Mouse (Mus musculus) stomach, embryonic 16.5 days (tissue): Measurements from ENCODE around the gene Kcnma1. TPM values are rescaled to one million over a fixed set of nuclear protein-coding genes. Genes with fewer than 3 reads are reported as not detected.
A peak's percentile ranks its signal among the peaks of the same experiment; 100 is the strongest.

Experiments used
- ATAC-seq: fragments of 200-750 bp; cut with Nextera tagmentation; 2 replicates; pipeline ENCODE4 v1.8.0; 2017; ENCODE audit warnings: moderate number of reproducible peaks, moderate TSS enrichment; ENCODE audit not compliant: insufficient read depth, low FRiP score
- H3K27ac ChIP-seq: fragments of 300-500 bp; sonication (generic); 2 replicates; pipeline ENCODE4 v1.5.1; 2014; ENCODE audit warnings: low read length
- H3K27me3 ChIP-seq: fragments of 300-500 bp; sonication (generic); 2 replicates; pipeline ENCODE4 v1.6.1; 2014; ENCODE audit warnings: low read length, control low read depth, mixed read lengths; ENCODE audit not compliant: control insufficient read depth, insufficient read depth
- H3K36me3 ChIP-seq: fragments of 300-500 bp; sonication (generic); 2 replicates; pipeline ENCODE4 v1.6.1; 2014; ENCODE audit warnings: low read length; ENCODE audit not compliant: control insufficient read depth, insufficient read depth
- H3K4me1 ChIP-seq: fragments of 300-500 bp; sonication (generic); 2 replicates; pipeline ENCODE4 v1.6.1; 2014; ENCODE audit warnings: low read length, control low read depth, mixed read lengths; ENCODE audit not compliant: control insufficient read depth, insufficient read depth
- H3K4me2 ChIP-seq: fragments of 300-500 bp; sonication (generic); 2 replicates; pipeline ENCODE4 v1.6.1; 2014; ENCODE audit warnings: low read depth, low read length, mixed read lengths
- H3K4me3 ChIP-seq: fragments of 300-500 bp; sonication (generic); replicated peaks from 2 replicates; pipeline ENCODE4 v1.5.1; 2014; ENCODE audit warnings: mild to moderate bottlenecking, low read length
- H3K9ac ChIP-seq: fragments of 300-500 bp; sonication (generic); 2 replicates; pipeline ENCODE4 v1.6.1; 2014; ENCODE audit warnings: low read length
- H3K9me3 ChIP-seq: fragments of 300-500 bp; sonication (generic); replicated peaks from 2 replicates; pipeline ENCODE4 v1.6.1; 2016; ENCODE audit warnings: low read length, control low read depth; ENCODE audit not compliant: control insufficient read depth
- WGBS: fragments of 180-500 bp; shearing (Covaris S2); extraction: QIAGEN DNeasy Blood & Tissue Kit; methylation state at CpG from one replicate; pipeline ENCODE4 v1.1.7; 2014; 5-methylcytosine and 5-hydroxymethylcytosine counted together
- polyA plus RNA-seq: library from polyadenylated mRNA; unstranded; fragments of >200 nt; fragmentation: Nextera tagmentation; extraction: Ambion mirVana; gene quantifications from 2 replicates; pipeline ENCODE4 v1.2.1, GENCODE M21; 2015

The Kcnma1 gene
- polyA plus RNA-seq, 1 experiment from 2014 or later, result 13.4 TPM

GRCm38 (mm10) chr14:23828711-23829320 lies 185.5 kb downstream of the Kcnma1 start:
- Histone ChIP-seq H3K4me2 (no peak overlapping the region), H3K4me1 (no peaks in the 10 kb centered on the region), H3K27ac (no peak overlapping the region), H3K27me3 (no peaks in the 10 kb centered on the region), H3K9me3 (no peaks in the 10 kb centered on the region), H3K4me3 (no peak overlapping the region), H3K36me3 (no peaks in the 10 kb centered on the region), H3K9ac (no peak overlapping the region)
- WGBS, result 77% methylated on average over 3 of the region's 3 CpGs
- no peak for ATAC-seq

DNA sequence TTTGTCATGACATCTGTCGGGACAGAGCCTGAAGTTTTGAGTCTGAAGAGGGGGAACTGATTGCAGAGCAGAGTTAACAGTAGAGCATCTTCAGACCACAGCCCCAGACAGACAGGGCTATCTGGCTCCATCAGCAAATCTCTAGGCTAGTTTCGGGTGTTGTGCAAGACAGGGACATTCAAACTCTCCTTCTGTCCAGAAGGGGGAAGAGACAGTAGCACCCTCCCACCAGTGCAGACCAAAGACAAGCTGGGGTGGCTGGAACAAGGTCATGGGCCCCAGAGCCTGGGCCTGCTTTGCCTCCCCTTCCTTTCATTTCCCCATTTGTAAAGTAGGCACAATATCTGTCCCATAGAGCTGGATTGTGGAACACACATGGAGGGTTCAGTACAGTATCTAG lies 189.4 kb downstream of the Kcnma1 start:
- H3K9ac ChIP-seq, result no peak overlapping the region
- no peaks in the 10 kb centered on the region for H3K4me1 ChIP-seq
- WGBS, result 69% methylated on average over 2 of the region's 2 CpGs
- H3K4me3 ChIP-seq, result no peak overlapping the region
- no peak overlapping the region for H3K27ac ChIP-seq
- H3K9me3 ChIP-seq, result no peaks in the 10 kb centered on the region
- H3K4me2 ChIP-seq, result no peak overlapping the region
- H3K36me3 ChIP-seq, result no peaks in the 10 kb centered on the region
- no peak for ATAC-seq
- H3K27me3 ChIP-seq, result no peaks in the 10 kb centered on the region

- no peak overlapping the region for H3K9ac ChIP-seq
- H3K9me3 ChIP-seq, result no peaks in the 10 kb centered on the region
- no peak overlapping the region for H3K4me2 ChIP-seq
- no peaks in the 10 kb centered on the region for H3K27me3 ChIP-seq
- no peak overlapping the region for H3K4me3 ChIP-seq
- no peak for ATAC-seq
- no peaks in the 10 kb centered on the region for H3K36me3 ChIP-seq
- no peak overlapping the region for H3K27ac ChIP-seq
- 45% methylated on average over 4 of the region's 4 CpGs for WGBS
- H3K4me1 ChIP-seq, result no peaks in the 10 kb centered on the region
These were observed 190.0 kb downstream of the Kcnma1 start for GRCm38 (mm10) chr14:23824267-23824666.

GRCm38 (mm10) chr14:23817585-23817984 lies 196.7 kb downstream of the Kcnma1 start:
- H3K9me3 ChIP-seq, result no peaks in the 10 kb centered on the region
- no peak overlapping the region for H3K4me2 ChIP-seq
- H3K27me3 ChIP-seq, result no peaks in the 10 kb centered on the region
- H3K4me3 ChIP-seq, result no peak overlapping the region
- no peaks in the 10 kb centered on the region for H3K36me3 ChIP-seq
- peak overlapping the region; percentile 7; the same call in 1 of the 2 replicates for H3K27ac ChIP-seq
- ATAC-seq, result no peak
- WGBS, result 87% methylated on average over 3 of the region's 3 CpGs
- H3K9ac ChIP-seq, result no peak overlapping the region
- H3K4me1 ChIP-seq, result no peaks in the 10 kb centered on the region

- Histone ChIP-seq H3K36me3 (no peaks in the 10 kb centered on the region), H3K4me1 (no peaks in the 10 kb centered on the region), H3K4me2 (no peak overlapping the region), H3K27ac (no peak overlapping the region), H3K9me3 (no peaks in the 10 kb centered on the region), H3K4me3 (no peak overlapping the region), H3K27me3 (no peaks in the 10 kb centered on the region), H3K9ac (no peak overlapping the region)
- ATAC-seq, result no peak
- 46% methylated on average over 1 of the region's 1 CpGs for WGBS
These were observed 204.2 kb downstream of the Kcnma1 start for GRCm38 (mm10) chr14:23810081-23810480.

GRCm38 (mm10) chr14:23809124-23809523 lies 205.2 kb downstream of the Kcnma1 start:
- ATAC-seq, result no peak
- Histone ChIP-seq H3K9ac (no peak overlapping the region), H3K27ac (no peak overlapping the region), H3K4me1 (no peaks in the 10 kb centered on the region), H3K4me3 (no peak overlapping the region), H3K36me3 (no peaks in the 10 kb centered on the region), H3K4me2 (no peak overlapping the region), H3K9me3 (no peaks in the 10 kb centered on the region), H3K27me3 (no peaks in the 10 kb centered on the region)
- WGBS, result 19% methylated on average over 1 of the region's 1 CpGs

DNA sequence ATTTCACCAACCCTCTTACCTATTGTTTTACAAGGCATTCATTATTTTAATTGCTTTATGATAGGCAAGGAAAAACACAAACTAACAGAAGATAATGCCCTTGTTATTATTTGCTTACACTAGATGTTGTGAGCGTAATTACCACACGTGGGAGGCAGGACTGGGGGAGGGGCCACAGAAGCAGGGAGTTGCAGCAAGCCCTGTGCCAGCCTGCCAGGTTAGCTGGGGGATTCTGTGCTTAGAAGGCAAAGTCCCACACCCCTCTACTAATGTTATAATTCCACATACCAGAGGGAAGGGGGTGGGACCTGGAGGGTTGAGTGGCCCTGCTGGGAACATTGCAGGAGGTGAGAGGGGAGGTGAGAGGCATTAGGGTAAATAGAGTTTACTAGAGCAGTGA lies 207.9 kb downstream of the Kcnma1 start:
- Histone ChIP-seq H3K27me3 (no peaks in the 10 kb centered on the region), H3K36me3 (no peaks in the 10 kb centered on the region), H3K9ac (no peak overlapping the region), H3K4me2 (no peak overlapping the region), H3K27ac (no peak overlapping the region), H3K4me1 (no peaks in the 10 kb centered on the region), H3K4me3 (no peak overlapping the region), H3K9me3 (no peaks in the 10 kb centered on the region)
- 34% methylated on average over 2 of the region's 2 CpGs for WGBS
- ATAC-seq, result no peak

- 92% methylated on average over 7 of the region's 7 CpGs for WGBS
- Histone ChIP-seq H3K9me3 (no peaks in the 10 kb centered on the region), H3K4me1 (no peaks in the 10 kb centered on the region), H3K9ac (no peak overlapping the region), H3K27ac (no peak overlapping the region), H3K4me3 (no peak overlapping the region), H3K36me3 (no peaks in the 10 kb centered on the region), H3K4me2 (no peak overlapping the region), H3K27me3 (no peaks in the 10 kb centered on the region)
- ATAC-seq, result no peak
These were observed 217.4 kb downstream of the Kcnma1 start for GRCm38 (mm10) chr14:23796878-23797277.

DNA sequence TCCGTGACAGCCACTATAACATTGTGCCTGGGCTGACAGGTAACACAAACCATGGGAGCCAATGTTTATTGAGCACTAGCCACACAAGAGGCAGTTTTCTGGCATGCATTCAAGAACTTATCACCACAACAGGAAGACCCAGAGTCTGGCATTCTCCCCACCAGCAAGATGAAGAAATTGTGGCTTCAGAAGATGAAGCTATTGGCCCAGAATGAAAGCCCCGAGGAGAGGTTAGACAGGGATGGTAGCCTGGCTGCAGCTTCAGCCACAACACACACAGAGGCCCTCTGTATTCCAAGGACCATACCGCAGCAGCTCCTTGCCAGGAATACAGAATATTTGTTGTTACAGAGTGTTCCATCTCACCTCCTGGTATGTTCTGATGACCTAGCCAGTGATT lies 221.6 kb downstream of the Kcnma1 start:
- Histone ChIP-seq H3K4me3 (no peak overlapping the region), H3K9ac (no peak overlapping the region), H3K9me3 (no peaks in the 10 kb centered on the region), H3K27ac (no peak overlapping the region), H3K4me1 (no peaks in the 10 kb centered on the region), H3K36me3 (no peaks in the 10 kb centered on the region), H3K27me3 (no peaks in the 10 kb centered on the region), H3K4me2 (no peak overlapping the region)
- ATAC-seq, result peak; percentile 47; the same call in 1 of the 2 replicates
- 49% methylated on average over 3 of the region's 3 CpGs for WGBS
